In the genomic region with DNA sequence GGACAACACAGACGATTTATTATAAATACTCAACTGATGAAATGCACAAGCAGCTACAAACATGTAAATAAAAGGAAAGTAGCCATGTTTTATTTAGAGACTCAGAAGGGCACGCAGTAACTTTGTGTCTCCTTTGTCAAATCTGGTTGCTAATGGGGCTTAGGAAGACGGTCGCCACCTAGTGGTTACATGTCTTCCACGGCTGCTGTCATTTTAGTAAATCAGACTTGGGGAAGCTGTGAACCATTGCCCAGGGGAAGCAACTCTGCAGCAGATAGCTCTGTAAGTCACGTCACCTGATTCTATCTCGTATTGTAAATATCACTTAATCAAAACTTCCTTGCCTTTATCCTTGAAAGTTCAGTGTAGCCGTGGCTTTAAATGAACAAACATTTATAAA, we compare ENCODE assay signal across 8 mouse cellular contexts. TPM values are rescaled to one million over a fixed set of nuclear protein-coding genes. Genes with fewer than 3 reads are reported as not detected.
A peak's percentile ranks its signal among the peaks of the same experiment; 100 is the strongest.
DNase-seq lines count a peak whose midpoint lies in the region; ATAC-seq and TF ChIP-seq lines count a peak whose summit lies in the region.

No protein-coding gene starts in this region.

- WGBS in hindbrain, embryonic 13.5 days, result 17% methylated on average over 8 of the region's 8 CpGs
- 12% methylated on average over 8 of the region's 8 CpGs for WGBS in midbrain, postnatal 0 days

- H3K27ac ChIP-seq in hindbrain, embryonic 13.5 days, result no peak overlapping the region
- no peak overlapping the region for H3K27ac ChIP-seq in midbrain, postnatal 0 days (ENCODE audit: low read depth, low read length)

- no peak overlapping the region for H3K4me2 ChIP-seq in hindbrain, embryonic 13.5 days
- no peak overlapping the region for H3K4me2 ChIP-seq in midbrain, postnatal 0 days (ENCODE audit: low read depth, low read length, poor library complexity, severe bottlenecking)

- no peaks in the 10 kb centered on the region for H3K36me3 ChIP-seq in hindbrain, embryonic 13.5 days
- H3K36me3 ChIP-seq in midbrain, postnatal 0 days (ENCODE audit: insufficient read depth, low read length), result no peaks in the 10 kb centered on the region

- DNase-seq in ovary, adult 18-20 months (ENCODE audit: low spot score), result peak; percentile 12
- DNase-seq in ovary, postnatal 10 days (ENCODE audit: low spot score), result no peak
- DNase-seq in ZHBTc4 (ENCODE audit: low read depth, low spot score), result peak; percentile 90
- peak; percentile 67 for DNase-seq in embryo, embryonic 9.5 days (ENCODE audit: extremely low spot score)
- DNase-seq in left cerebral cortex, postnatal 10 days (ENCODE audit: extremely low spot score in 1 of 2, low spot score in 2 of 2), result peak; percentile 48 to 56
- peak; percentile 85 for DNase-seq in midbrain, postnatal 0 days (ENCODE audit: low spot score)
- peak; percentile 22 for DNase-seq in testis, postnatal 14 days (ENCODE audit: low spot score)

- no peaks in the 10 kb centered on the region for H3K4me1 ChIP-seq in hindbrain, embryonic 13.5 days (replicated peaks)
- H3K4me1 ChIP-seq in midbrain, postnatal 0 days (ENCODE audit: insufficient read depth, low read length), result no peaks in the 10 kb centered on the region

- H3K27me3 ChIP-seq in hindbrain, embryonic 13.5 days, result peaks cover 20% of the 10 kb centered on the region
- H3K27me3 ChIP-seq in midbrain, postnatal 0 days (ENCODE audit: insufficient read depth, low read length), result no peaks in the 10 kb centered on the region

- H3K4me3 ChIP-seq in hindbrain, embryonic 13.5 days, result no peak overlapping the region
- no peak overlapping the region for H3K4me3 ChIP-seq in midbrain, postnatal 0 days (ENCODE audit: low read depth, low read length)

- no peak overlapping the region for H3K9ac ChIP-seq in hindbrain, embryonic 13.5 days
- H3K9ac ChIP-seq in midbrain, postnatal 0 days (replicated peaks; ENCODE audit: low read length, poor library complexity, severe bottlenecking), result no peak overlapping the region

- peak; percentile 40; the same call in 1 of the 2 replicates for ATAC-seq in hindbrain, embryonic 13.5 days (ENCODE audit: low FRiP score)
- ATAC-seq in midbrain, postnatal 0 days (ENCODE audit: low FRiP score), result no peak

- TF ChIP-seq CTCF in midbrain, postnatal 0 days (IDR thresholded peaks at IDR 0.05), result peak; percentile 89

- no peaks in the 10 kb centered on the region for H3K9me3 ChIP-seq in hindbrain, embryonic 13.5 days
- H3K9me3 ChIP-seq in midbrain, postnatal 0 days (ENCODE audit: low read length), result no peaks in the 10 kb centered on the region

- intact Hi-C loops in left cerebral cortex, postnatal 10 days (cut with DNase I), result loop anchor here (2.0 to 5.0 kb wide), 3 partner anchors 180 to 557 kb away; a partner anchor contains a TSS

RNA-seq across cellular contexts. Expression of a gene that starts 7.9 kb away (rescaled TPM):
- 53.1 and 57.4 TPM in 2 replicates for polyA plus RNA-seq in hindbrain, embryonic 13.5 days (2015; fragmentation: Nextera tagmentation; extraction: Ambion mirVana)
- total RNA-seq in left cerebral cortex, postnatal 10 days (2021), result 10 to 100 TPM; 40.4 to 40.9 TPM
- 27.6 and 31.0 TPM in 2 replicates for total RNA-seq in midbrain, postnatal 0 days (2014; rRNA removed)
- 33.6 and 35.2 TPM in 2 replicates for polyA plus RNA-seq in midbrain, postnatal 0 days (2015; fragmentation: Nextera tagmentation; extraction: Ambion mirVana)
